Mouse (Mus musculus) lung, embryonic 16.5 days (tissue): Measurements from ENCODE around the gene Flt3l. TPM values are rescaled to one million over a fixed set of nuclear protein-coding genes. Genes with fewer than 3 reads are reported as not detected.

ENCODE experiments used
- ATAC-seq: fragments of 200-750 bp; cut with Nextera tagmentation; 2 replicates; pipeline ENCODE4 v1.8.0; 2017; ENCODE audit warnings: low read depth, mild to moderate bottlenecking, moderate library complexity
- H3K27ac ChIP-seq: fragments of 300-500 bp; sonication (generic); 2 replicates; pipeline ENCODE4 v1.5.1; 2014; ENCODE audit warnings: mild to moderate bottlenecking, control low read depth, low read length
- H3K27me3 ChIP-seq: fragments of 300-500 bp; sonication (generic); 2 replicates; pipeline ENCODE4 v1.6.1; 2014; ENCODE audit warnings: low read depth, low read length, mixed read lengths; ENCODE audit not compliant: control insufficient read depth, insufficient read depth
- H3K36me3 ChIP-seq: fragments of 300-500 bp; sonication (generic); 2 replicates; pipeline ENCODE4 v1.6.1; 2014; ENCODE audit warnings: low read length; ENCODE audit not compliant: control insufficient read depth, insufficient read depth
- H3K4me1 ChIP-seq: fragments of 300-500 bp; sonication (generic); replicated peaks from 2 replicates; pipeline ENCODE4 v1.6.1; 2014; ENCODE audit warnings: low read length, mixed read lengths; ENCODE audit not compliant: control insufficient read depth, insufficient read depth
- H3K4me2 ChIP-seq: fragments of 300-500 bp; sonication (generic); 2 replicates; pipeline ENCODE4 v1.6.1; 2014; ENCODE audit warnings: low read depth, low read length, control low read depth
- H3K4me3 ChIP-seq: fragments of 300-500 bp; sonication (generic); 2 replicates; pipeline ENCODE4 v1.5.1; 2014; ENCODE audit warnings: mild to moderate bottlenecking, low read length, control low read depth
- H3K9ac ChIP-seq: fragments of 300-500 bp; sonication (generic); 2 replicates; pipeline ENCODE4 v1.6.1; 2014; ENCODE audit warnings: low read length, control low read depth
- H3K9me3 ChIP-seq: fragments of 300-500 bp; sonication (generic); 2 replicates; pipeline ENCODE4 v1.6.1; 2016; ENCODE audit warnings: low read length; ENCODE audit not compliant: control insufficient read depth
- WGBS: fragments of 180-500 bp; shearing (Covaris S2); extraction: QIAGEN DNeasy Blood & Tissue Kit; methylation state at CpG from one replicate; pipeline ENCODE4 v1.1.7; 2014; 5-methylcytosine and 5-hydroxymethylcytosine counted together
- polyA plus RNA-seq: library from polyadenylated mRNA; unstranded; fragments of >200 nt; fragmentation: Nextera tagmentation; extraction: Ambion mirVana; gene quantifications from 2 replicates; pipeline ENCODE4 v1.2.1, GENCODE M21; 2015

Gene Flt3l
- polyA plus RNA-seq, 1 experiment from 2014 or later, result 2.4 TPM

DNA sequence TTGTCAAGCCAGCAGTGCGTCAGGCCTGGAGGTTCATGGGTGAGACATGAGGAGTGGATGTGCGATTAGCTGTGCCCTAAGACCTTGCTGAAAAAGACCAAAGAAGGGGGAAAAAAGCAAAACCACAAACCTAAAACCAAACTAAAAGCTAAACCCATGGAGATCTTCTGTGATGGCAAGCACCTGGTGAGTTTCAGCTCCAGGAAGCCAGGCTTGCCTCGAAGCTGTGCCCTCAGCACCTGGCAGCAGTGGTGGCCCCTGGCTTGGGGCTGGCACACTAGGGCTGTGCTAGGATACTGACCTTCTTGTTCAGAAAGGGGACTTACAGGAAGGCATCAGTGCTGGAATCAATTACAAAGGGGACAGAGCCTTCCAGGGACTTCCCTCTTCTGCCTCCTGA, 5.1 kb upstream of the Flt3l start:
- Histone ChIP-seq H3K36me3 (peaks cover 5% of the 10 kb centered on the region; the same call in 1 of the 2 replicates), H3K27ac (no peak overlapping the region), H3K9me3 (no peaks in the 10 kb centered on the region), H3K27me3 (no peaks in the 10 kb centered on the region), H3K4me3 (no peak overlapping the region), H3K4me2 (no peak overlapping the region), H3K9ac (no peak overlapping the region), H3K4me1 (no peaks in the 10 kb centered on the region)
- ATAC-seq, result no peak
- WGBS, result 86% methylated on average over 3 of the region's 3 CpGs

DNA sequence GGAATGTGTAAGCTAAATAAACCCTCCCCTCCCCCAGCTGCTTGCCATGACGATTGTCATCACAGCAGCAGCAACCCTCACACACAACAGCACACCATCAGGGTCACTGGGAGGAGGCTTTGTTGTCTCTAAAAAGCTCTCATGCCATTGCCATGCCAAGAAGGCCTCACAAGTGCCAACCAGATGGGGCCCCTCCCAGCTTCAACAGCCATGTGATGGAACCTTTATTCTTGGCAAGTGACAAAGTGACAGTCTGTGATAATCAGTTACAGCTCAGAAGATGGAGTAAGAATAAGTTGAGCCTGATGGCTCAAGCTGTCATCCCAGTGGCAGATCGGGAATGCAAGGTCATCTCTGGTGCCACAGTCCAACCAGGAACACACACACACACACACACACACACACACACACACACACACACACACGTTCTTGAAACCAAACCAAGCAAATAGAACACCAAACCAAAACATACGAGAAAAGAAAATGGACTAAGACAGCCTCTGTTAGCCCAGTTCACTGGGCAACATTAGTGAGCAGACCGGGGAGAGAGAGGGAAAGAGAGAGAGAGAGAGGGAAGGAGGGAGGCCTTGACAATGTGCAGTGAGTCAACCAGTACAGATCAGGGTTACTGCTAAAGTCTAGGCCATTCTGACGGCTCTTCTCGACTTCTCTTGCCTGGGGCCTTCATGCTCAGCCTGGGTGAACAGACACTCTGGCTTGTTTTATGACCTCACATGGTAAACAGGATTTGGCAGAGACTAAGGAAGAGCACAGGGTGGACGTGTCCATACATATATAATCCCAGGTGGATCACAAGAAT, 3.9 kb upstream of the Flt3l start:
- WGBS, result 67% methylated on average over 8 of the region's 8 CpGs
- no peak overlapping the region for H3K9ac ChIP-seq
- H3K27me3 ChIP-seq, result no peaks in the 10 kb centered on the region
- H3K4me1 ChIP-seq, result no peaks in the 10 kb centered on the region; the same call in 1 of the 2 replicates
- H3K4me3 ChIP-seq, result no peak overlapping the region
- ATAC-seq, result no peak
- H3K4me2 ChIP-seq, result no peak overlapping the region
- H3K27ac ChIP-seq, result no peak overlapping the region
- H3K9me3 ChIP-seq, result no peaks in the 10 kb centered on the region
- H3K36me3 ChIP-seq, result peaks cover 3% of the 10 kb centered on the region; the same call in 1 of the 2 replicates

DNA sequence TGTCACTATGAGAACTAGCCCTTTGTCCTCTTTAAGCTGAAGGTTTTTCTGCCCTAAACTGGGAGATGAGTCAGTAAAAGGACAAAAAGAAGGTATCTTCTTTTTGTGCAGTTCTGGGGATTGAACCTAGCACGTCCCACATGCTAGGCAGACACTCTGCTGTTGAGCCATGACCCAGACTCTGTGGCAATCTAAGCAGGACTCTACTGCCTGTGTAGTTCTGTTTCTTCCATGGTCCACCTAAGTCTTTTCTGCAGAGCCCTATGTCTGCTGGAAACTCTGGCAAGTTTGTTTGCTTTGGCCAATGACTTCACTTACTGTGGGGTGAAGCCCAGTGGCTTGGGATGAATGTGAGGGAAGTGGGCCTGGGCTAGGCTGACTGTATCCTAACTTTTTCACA, 2.2 kb upstream of the Flt3l start:
- Histone ChIP-seq H3K4me2 (no peak overlapping the region), H3K4me1 (no peaks in the 10 kb centered on the region; the same call in 1 of the 2 replicates), H3K27ac (no peak overlapping the region), H3K9ac (no peak overlapping the region), H3K9me3 (no peaks in the 10 kb centered on the region), H3K36me3 (peaks cover 3% of the 10 kb centered on the region; the same call in 1 of the 2 replicates), H3K27me3 (no peaks in the 10 kb centered on the region), H3K4me3 (no peak overlapping the region)
- 79% methylated on average over 1 of the region's 1 CpGs for WGBS
- ATAC-seq, result no peak

DNA sequence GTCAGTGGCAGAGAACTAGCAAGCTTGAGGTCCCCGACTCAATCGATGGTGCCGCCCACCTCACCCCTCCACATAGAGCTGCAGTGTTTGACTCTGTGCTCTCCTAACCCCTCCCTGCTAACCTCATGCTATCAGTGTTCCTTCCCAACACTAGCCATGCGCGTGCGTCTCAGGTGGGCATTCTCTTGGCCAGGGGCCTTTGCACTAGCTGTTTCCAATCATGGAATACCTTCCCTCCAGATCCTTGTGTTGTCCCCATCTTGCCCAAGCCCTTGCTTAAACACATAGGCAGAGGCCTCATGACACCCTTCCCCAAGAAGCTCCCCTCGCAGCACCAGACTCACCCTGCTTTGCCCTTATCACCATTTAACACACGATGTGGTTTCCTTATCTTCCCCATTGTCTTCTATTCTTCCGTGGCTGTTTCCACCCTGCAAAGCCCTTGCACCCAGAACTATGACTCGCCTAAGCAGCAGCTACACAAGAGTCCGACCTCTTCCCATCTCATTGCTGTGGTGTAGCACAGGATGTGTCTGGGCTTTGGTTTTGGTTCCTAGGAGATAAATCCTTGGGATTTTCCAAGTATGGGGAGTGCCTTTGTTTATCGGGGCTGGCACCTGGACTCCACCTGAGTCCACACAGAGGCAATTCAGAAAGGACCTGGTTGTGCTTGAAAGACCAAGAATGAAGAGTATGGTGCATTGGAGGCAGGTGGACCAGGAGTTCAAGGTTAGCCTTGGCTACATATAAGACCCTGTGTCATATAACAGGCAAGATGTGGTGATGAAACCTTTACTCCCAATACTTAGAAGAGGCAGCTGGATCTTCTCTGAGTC, 1.2 kb upstream of the Flt3l start:
- WGBS, result 67% methylated on average over 12 of the region's 12 CpGs

DNA sequence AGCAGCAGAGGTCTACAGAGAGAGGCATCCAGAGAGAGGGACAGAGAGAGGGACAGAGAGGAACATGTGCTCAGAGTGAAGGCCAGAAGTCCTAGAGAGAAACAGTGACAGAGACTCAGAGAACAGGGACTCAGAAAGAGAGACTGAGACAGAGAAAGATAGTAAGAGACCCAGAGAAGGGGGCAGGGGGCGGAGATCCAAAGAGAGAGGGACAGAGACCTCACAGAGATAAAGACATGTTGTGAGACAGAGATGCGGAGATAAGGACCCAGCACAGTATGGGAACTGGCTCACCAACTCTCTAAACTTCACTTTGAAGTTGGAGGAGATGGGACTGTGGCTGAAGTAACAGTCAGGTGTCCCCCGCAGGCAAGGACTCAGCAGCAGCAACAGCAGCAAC, 862 bp downstream of the Flt3l start:
- H3K27ac ChIP-seq, result no peak overlapping the region
- H3K9me3 ChIP-seq, result no peaks in the 10 kb centered on the region
- H3K36me3 ChIP-seq, result no peaks in the 10 kb centered on the region
- WGBS, result 70% methylated on average over 3 of the region's 3 CpGs
- no peaks in the 10 kb centered on the region; the same call in 1 of the 2 replicates for H3K4me1 ChIP-seq
- peak overlapping the region; percentile 72 for H3K4me3 ChIP-seq
- H3K9ac ChIP-seq, result peak overlapping the region; percentile 83; the same call in 1 of the 2 replicates
- H3K4me2 ChIP-seq, result peak overlapping the region; percentile 88
- no peaks in the 10 kb centered on the region for H3K27me3 ChIP-seq
- no peak for ATAC-seq

More for the DNA sequence above, 1.2 kb upstream of the Flt3l start:
- ATAC-seq, result no peak
- H3K27me3 ChIP-seq, result no peaks in the 10 kb centered on the region
- no peak overlapping the region for H3K27ac ChIP-seq
- H3K4me2 ChIP-seq, result no peak overlapping the region
- no peak overlapping the region for H3K4me3 ChIP-seq
- H3K4me1 ChIP-seq, result no peaks in the 10 kb centered on the region; the same call in 1 of the 2 replicates
- peaks cover 2% of the 10 kb centered on the region; the same call in 1 of the 2 replicates for H3K36me3 ChIP-seq
- no peak overlapping the region for H3K9ac ChIP-seq
- no peaks in the 10 kb centered on the region for H3K9me3 ChIP-seq

DNA sequence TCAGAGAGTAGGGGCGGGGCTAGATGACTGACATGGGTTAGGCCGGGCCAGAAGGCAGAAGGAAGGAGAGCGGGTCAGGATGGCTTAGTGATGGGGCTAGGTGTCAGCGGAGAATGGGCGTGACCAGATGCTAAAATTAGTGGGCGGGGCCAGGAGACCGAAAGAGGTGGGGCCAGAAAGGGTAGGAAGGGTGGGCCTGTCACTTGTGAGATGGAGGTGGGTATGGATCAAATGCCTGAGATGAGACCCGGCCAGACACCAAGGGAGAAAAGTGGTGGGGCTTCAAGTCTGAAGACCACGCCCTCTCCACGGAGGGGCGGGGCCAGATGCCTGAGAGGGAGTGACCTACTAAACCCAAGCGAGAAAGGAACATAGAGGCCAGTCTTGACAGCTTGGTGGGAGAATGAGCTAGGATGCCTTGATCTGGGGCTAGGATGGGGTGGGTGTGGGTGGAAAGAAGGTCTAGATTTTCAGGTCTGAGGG, 1.6 kb downstream of the Flt3l start:
- Histone ChIP-seq H3K9me3 (no peaks in the 10 kb centered on the region), H3K27ac (no peak overlapping the region), H3K36me3 (no peaks in the 10 kb centered on the region), H3K9ac (no peak overlapping the region), H3K4me2 (no peak overlapping the region), H3K27me3 (no peaks in the 10 kb centered on the region), H3K4me3 (no peak overlapping the region), H3K4me1 (peaks cover 5% of the 10 kb centered on the region)
- 8% methylated on average over 12 of the region's 12 CpGs for WGBS
- ATAC-seq, result 0 out of 2 replicates have a peak, but pooled peaks have one; percentile 16

DNA sequence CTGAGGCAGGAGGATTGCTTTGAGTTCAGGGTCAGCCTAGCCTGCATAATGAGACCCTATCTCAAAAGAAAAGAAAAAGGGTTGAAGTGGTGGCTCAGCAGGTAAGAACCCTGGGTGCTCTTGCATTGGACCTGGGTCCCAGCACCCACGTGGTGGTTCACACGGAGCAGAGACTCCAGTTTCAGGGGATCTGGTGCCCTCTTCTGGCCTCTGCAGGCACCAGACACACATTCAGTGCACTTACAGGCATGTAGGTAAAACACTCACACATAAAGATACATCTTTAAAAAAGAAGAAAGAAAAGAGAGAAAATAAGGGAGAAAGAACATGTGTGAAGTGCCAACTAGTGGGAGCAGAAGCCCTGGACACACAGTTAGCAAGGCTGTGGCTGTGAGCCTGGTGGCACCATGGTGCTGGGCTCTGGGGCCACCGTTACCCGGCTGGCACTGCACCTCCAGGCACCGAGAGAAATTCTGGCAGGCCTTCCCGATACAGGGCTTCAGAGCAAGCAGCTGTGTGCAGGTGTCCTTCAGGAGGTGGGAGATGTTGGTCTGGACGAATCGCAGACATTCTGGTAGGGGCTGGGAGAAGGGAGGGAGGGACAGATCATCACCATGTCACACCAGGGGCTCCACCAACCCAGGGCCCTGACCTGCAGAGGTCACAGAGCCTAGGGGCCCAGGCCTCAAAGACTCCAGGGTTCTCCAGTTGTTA, 2.6 kb downstream of the Flt3l start:
- Histone ChIP-seq H3K36me3 (no peaks in the 10 kb centered on the region), H3K9me3 (no peaks in the 10 kb centered on the region), H3K4me2 (no peak overlapping the region), H3K9ac (no peak overlapping the region), H3K4me1 (peaks cover 6% of the 10 kb centered on the region), H3K4me3 (no peak overlapping the region), H3K27ac (no peak overlapping the region), H3K27me3 (no peaks in the 10 kb centered on the region)
- no peak for ATAC-seq
- WGBS, result 73% methylated on average over 8 of the region's 8 CpGs

DNA sequence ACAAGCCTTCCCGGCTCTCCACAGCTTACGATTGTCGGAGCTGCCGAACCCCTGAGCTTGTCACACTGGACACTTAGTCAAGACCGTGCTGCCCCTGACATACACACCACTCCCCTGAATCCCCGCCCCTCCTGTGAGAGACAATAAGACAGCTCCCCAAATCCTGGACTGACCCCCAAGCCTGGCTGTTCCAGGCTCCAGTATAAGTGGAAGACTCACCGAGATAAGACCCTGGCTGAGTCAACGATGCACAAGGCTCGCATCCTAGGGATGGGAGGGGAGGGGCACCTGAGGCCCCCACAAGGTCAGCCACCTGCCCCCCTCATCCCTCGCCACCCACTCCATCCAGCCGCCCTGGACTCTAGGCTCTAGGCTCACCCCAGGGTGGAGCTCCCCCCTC, 4.4 kb downstream of the Flt3l start:
- peak overlapping the region; percentile 20; the same call in 1 of the 2 replicates for H3K9ac ChIP-seq
- no peaks in the 10 kb centered on the region for H3K9me3 ChIP-seq
- no peak for ATAC-seq
- H3K36me3 ChIP-seq, result peaks cover 5% of the 10 kb centered on the region
- no peaks in the 10 kb centered on the region for H3K27me3 ChIP-seq
- WGBS, result 68% methylated on average over 11 of the region's 11 CpGs
- H3K4me2 ChIP-seq, result no peak overlapping the region
- peaks cover 11% of the 10 kb centered on the region for H3K4me1 ChIP-seq
- H3K4me3 ChIP-seq, result no peak overlapping the region
- H3K27ac ChIP-seq, result no peak overlapping the region
